Mouse (Mus musculus) cerebellum, adult 9-10 months (tissue): Measurements from ENCODE around the gene Med24.
"Not testable (repeated sequence)": the region's sequence is repeated elsewhere in the genome, so short reads cannot be mapped to it uniquely, and the experiment has no call there.

Experiments
- DNase-seq: peaks from one replicate; pipeline ENCODE4 v3.0.0; 2022

Med24 gene

DNA sequence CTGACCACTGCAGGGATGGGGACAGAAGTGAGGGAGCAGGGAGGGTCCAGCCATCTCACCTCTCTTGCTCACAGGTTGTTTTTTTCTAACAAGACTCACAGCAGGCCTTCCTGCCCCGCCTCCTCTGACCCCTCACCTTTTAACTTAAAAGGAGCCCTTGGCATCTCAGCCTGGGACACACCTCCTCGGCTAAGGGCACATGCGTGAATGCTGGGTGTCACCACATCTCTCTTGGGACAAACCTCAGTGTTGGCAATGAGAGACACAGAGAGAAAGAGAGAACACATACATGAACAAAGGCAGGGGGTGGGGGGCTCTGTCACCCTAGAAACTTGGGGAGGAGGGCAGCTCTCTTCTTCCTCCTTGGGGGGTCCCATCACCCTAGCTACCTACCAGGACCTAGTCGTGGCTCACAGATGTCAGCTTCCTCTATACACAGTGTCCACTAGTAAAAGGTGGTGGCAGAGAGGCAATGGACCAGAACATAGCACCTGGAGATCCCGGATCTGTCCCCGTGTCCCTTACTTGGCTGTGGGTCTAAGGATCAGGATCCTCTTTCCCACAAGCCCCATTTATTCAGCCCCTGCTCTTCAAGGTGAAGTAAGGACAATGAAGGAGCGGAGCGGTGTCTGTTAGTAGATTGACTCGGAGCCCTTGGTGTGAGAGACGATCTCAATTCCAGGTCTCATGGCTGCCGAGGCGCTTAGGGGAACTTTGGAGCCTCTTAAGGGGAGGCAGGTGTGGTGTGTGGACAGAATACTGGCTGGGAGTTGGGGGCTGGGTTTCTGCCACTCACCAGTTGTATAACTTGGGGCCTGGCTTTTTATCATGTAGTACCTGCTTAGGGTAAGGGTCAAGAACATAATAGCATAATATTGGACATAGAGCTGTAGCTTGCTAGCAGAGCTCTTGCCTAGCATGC, 17.0 kb upstream of the Med24 start:
- no peak for DNase-seq

DNA sequence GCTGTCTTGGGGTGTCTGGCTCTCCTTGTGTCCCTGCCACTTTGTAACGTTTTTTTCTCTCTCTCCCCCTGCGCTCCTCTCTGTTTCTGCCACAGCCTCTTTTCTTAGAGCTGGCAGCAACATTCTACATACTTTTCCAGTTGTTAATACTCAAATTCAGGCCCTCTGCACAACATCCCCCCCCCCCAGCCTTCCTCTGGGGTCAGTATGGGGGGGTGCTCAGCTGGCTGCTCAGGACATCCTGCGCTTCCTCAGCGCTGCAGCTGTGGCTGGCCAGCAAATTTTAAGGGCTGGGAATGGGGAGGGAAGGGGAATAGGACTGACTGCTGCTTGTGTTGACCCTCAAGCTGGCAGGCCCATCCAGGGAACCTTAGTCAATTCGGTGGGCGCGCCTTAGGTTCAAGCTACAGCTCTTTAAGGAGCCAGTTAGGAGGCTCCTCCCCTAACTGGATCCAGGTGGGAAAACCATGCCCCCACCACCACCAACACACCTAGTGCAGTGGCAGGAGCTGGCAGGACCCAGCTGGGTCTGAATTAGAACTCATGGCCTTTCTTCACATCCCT, 15.3 kb upstream of the Med24 start:
- DNase-seq: no peak

DNA sequence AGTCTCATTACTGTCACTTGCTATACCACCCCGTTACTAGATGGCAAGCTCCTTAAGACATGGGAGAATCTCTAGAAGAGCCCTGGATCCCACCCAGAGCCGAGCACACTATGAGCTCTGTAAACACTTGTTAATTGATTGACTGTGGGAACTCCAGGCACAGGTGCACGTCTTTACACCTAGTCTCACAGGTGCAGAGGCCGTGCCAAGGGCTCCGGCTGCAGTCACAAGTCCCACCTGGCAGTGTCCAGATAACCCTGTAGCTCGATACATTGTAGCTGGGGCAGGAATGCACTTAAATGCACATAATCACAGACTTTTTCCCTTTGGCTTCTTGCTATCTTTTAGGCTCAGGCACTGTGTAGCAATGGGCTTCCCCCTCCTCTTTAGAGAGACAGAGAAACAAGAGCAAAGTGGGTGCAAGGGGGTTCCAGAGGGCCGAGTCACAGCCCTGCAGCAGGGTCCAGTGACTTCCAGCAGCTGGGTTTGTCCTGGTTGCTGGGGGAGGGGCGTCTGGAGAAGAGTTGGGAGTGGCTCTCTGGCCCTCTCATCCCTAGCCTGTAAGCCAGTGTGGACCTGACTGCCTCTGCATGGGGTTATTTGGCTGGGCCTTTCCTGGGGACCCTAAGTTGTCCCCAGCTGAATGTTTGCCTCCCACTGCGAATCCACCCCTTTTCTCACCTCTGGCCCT, 14.6 kb upstream of the Med24 start:
- DNase-seq: no peak

DNA sequence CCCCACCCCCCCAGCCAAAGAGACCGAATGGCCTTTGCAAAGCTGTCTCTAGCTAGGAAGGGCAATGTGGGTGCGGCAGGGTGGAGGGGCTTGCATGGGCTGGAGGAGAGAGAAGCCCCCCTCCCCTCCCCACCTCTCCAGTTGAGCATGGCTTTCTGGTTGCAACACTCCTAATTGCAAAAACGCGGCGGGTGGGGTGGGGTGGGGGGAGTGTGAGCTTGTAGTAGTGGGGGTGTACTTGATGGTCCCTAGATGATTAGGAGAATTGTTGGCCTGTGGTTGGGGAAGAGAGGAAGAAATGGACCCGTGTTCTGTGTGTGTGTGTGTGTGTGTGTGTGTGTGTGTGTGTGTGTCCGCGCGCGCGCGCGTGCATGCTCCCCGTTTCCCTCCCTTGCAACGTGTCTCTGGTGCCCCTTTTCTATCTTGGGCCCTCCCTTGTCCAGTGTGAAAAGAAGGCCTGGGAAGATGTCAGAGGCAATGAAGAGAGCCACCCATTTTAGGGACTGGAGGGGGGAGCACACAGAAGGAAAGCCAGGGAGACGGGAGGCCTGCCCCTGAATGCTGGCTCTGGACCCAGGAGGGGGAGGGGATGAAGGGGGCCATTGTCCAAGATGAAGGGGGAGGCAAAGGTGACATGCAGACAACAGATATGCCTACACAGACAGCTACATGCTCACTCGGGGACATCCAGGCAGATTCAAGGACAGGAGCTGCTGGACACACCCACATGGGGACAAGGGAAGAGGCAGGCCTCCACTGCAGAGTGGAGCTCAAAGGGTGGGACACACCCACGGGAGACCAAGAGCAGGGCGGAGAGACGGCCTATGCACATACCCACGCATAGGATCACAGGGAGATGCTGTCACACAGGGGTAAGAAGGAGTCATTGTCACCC, 13.4 kb upstream of the Med24 start:
- peak; percentile 79 for DNase-seq

DNA sequence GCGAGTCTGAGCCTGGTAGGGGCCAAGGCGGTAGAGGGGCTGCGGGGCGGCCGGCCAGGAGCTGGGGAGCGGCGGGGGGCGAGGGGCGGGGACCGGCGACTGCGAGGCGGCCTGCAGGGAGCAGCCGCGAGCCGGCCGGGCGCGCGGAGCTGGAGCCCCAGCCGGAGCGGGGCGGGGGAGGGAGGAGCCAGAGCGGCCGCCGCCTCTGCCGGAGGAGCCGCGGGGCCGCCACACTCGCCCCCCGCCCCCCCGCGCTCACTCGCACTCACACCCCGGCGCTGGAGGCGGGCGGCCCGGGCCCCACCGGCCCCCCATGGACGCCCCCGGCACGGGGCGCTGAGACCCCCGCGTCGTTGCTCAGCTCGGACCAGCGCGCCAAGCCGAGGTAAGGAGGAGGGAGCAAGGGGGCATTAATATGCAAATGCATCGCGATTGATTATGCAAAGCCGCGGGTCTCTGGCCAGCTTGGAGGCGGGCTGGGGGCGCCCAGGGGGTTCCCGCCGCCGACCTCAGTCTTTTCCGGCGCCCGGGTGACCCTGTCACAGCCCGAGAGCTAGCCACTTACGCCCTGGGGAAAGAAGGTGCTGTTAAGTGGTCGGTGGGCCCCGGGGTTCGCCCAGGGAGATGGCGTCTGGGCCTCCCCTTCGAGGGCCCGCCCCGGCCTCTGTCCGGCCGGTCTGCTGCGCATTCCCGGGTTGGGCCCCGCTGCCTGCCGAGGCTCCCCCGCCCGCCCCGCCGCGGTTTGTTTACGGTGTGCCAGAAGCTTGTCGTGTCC, 12.6 kb upstream of the Med24 start:
- DNase-seq: peak; percentile 75

DNA sequence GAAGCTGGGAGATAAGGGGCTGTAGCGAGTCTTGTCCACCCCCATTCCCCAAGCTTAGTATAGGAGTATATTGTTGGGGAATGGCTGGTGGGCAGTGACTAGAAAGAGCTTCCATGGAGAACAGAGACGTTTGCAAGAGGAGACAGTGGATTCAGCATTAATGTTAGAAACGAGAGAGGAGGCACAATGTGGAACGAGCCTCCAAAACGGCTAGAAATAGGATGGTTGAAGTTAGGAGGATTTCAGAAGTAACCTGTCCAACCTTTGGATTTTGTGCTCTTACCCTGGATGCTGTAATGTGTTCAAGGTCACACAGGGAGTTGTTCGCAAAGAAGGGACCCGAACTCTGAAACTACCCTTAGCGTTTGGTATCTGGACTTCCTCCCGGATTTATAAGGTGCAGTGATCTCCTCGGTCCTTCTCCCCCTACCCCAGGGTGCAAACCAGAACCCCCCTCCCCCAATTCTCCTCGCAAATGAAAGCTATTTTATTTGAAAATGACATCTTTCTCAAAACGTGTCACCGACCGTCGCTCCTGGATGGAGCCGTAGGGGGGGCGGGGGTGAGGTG, 11.9 kb upstream of the Med24 start:
- DNase-seq: peak; percentile 69

DNA sequence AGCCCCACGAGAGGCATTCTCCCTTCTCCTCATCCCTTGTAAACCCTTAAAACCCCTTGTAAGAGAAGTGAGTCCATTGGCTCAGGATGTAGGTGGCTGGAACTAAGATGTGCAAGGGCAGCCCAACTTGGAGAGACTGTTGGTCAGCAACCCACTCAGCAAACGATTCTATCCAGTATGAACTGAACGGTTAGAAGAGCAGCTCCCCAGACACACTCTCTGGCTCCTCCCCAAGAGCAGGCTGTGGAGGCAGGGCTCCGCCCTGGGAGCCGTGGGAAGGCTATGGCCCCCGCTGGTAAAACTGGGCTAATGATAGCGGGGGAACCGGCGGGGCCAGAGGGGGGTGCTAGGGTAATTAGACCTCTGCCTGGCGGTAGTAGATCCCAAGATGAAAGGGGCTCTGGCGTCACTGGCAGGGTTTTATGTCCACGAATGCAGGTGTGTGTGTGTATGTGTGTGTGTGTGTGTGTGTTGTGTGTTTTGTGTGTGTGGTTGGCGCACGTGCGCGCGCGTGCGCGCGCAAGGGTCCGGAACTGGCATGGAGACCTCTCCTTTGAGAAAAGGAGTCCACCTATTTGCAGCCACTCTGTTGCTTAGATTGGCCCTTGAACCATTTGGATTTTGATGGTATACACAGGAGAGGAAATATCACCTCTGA, 11.3 kb upstream of the Med24 start, which contains the start of gene Thra:
Gene Thra (plus strand): TSS at position 246 of the 658 bp plus-strand sequence.
- peak; percentile 78 for DNase-seq

DNA sequence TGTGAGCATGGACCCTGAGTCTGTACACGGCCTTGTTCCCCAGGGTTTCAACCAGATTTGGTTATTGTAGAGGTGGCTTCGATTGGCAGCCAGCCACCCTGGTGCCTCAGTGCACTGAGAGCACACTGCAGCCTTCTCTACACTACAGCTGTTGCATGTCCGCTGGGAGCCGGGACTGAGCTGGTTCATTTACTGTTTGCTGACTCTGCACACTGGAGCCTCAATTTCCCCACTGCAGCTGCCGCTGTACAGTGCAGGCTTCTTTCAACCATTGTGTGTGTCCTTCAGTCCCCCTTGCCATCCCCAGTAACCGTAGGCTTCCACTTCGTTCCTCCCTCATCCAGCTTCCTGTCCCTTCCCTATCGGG, 10.8 kb upstream of the Med24 start:
- no peak for DNase-seq

DNA sequence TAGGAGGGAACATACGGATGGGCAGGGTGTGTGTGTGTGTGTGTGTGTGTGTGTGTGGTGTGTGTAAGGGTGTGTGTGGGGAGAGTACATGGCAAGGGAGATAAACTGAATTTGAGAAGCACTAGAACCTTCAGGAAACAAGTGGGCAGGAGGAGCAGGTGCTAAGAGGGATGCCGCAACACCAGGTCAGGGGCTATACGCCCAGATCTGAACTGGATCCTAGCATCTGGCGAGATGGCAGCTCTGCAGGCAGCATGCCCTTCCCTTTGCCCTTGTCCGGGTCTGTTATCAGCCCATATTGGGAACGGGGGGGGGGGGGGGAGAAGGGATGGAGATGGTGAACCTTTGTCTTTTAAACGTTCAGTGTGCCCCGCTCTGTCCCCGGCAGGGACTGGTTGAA, 9.7 kb upstream of the Med24 start:
- DNase-seq: no peak

DNA sequence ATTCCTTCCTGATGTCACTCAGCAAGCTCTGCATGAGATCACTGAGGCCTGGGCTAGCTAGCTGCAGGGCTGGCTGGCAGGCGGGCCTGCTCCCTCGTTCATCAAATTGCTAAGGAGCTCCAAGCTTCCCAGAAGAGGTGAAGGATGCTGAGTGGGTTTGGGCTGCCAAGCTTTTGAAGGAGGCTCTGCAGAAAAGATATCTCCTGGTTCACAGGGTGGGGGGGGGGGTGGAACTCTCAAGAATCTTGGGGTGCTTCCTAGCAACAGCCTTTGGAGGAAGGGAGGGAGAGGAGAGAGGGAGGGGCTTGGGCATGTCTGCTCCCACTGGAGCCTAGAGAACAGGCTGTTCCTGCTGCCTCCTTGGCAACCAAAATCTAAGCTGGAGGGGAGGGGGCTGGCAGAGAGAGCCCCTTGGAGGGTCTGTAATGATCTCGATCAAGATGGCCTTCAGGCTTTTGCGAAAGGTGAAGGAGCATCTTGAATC, 9.2 kb upstream of the Med24 start:
- DNase-seq: no peak

DNA sequence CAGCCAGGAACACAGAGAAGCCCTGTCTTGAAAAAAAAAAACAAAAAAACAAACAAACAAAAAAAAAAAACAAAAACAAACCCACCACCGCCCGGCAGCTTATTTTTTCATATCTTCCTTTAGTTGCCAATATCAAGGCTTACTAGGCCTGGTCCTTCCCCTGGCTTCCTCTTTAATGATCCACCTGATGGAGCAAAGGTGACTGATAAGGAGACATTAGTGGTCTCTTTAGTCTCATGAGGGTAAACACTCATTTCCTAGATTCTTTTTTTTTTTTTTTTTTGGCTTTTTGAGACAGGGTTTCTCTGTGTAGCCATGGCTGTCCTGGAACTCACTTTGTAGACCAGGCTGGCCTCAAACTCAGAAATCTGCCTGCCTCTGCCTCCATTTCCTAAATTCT, 8.0 kb upstream of the Med24 start:
- DNase-seq: not testable (repeated sequence)

DNA sequence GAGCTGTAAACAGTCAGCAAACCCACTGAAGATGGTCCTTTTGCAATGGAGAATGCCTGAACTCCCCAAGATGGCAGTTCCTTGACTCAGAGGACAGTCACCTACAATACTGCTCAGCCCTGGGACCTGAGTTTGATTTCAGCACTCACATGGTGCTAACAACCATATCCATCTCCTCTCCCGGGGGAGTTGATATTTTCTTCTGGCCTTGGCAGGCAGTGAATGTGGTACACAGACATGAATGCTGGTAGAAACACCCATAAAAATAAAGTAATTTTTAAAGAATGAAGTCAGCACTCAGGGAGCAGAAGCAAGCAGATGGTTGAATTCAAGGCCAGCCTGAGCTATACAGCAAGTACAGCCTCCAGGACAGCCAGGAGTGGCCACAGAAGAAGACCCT, 6.9 kb upstream of the Med24 start:
- no peak for DNase-seq

DNA sequence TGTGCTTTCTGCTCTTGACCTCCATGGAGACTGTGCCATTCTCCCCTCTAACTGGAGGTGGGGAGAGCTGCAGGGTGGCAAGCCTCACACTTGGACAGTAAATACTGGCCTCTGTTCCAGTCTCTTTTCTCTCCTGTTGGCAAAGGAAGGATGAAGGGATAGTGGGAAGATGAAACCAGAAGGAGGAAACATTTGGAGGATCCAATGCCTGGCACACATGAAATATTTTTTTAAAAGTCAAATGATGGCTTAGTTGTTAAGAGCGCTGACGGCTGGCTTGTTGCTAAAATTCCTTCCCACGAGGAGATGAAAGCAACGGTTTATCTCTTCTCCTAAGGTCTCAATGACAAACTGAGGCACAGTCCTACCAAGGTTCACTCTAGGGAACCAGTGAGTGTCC, 5.9 kb upstream of the Med24 start:
- no peak for DNase-seq

DNA sequence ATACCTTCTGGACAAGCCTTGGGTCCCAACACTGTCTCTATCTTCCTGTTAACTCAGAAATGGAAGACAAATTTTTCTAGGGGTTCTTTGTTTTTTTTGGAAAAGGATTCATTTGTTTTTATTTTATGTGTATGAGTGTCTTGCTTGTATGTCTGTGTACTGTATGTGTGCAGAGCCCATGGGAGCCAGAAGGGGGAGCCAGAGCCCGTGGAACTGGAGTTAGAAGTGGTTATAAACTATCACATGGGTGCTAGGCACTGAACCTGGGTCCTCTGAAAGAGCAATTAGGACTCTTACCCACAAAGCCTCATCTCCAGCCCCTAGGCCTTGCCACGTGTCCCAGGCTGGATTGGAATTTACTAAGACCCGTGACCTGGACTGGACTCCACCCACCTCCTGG, 4.8 kb upstream of the Med24 start:
- no peak for DNase-seq

DNA sequence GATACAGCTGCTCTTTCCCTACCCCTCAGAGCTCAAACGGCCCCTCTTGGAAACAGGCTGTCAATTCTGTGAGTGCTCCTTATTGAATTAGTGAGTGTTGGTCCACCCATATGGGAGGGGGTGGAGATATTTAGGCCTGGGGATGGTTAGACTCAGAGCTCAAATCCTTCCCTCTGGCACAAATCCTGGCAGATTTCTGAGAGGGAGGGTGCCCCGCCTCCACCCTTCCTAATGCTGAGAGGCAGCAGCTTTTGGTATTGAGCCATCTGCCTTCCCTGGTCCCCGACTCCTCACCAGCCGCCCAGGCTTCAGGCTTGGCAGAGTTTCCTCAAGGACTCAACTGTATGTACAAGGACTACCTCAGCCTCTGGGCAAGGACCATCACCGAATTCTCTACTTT, 1.9 kb upstream of the Med24 start:
- DNase-seq: peak; percentile 67

DNA sequence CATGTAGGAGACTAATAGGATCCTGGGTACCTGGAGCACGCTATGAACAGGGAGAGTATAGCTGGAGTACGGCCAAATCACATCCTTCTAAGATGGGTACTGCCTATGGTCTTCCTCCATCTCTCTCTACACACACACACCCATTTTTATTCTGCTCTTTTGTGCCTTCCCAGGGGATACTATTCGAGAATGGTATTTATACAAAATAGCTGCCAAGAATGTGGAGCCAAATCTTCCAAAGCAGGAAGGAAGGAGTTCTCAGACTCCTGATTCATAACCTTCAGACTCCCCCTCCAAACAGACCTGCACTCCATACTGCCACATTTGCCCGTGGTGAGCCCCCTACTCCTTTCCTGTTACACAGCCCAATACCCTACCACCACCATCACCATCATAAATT, 1.5 kb upstream of the Med24 start:
- DNase-seq: no peak

DNA sequence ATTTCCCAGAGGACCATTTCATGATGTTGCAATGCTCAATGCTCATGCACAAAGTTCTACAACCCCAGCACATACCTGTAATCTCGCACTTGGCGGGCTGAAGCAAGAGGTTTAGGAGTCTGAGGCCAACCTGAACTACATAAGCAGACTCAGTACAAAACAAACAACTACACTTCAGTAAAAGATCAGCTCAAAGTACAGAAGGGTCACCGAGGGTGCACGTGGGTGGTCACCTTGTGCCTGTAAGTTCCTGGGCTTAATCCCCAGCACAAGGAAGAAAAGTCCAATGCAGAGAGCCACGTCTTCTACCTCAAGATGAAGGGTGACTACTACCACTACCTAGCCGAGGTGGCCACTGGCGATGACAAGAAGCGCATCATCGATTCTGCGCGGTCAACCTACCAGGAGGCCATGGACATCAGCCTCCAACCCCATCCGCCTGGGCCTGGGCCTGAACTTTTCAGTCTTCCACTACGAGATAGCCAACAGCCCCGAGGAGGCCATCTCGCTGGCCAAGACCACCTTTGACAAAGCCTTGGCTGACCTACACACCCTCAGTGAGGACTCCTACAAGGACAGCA, 3.2 kb downstream of the Med24 start:
- no peak for DNase-seq

DNA sequence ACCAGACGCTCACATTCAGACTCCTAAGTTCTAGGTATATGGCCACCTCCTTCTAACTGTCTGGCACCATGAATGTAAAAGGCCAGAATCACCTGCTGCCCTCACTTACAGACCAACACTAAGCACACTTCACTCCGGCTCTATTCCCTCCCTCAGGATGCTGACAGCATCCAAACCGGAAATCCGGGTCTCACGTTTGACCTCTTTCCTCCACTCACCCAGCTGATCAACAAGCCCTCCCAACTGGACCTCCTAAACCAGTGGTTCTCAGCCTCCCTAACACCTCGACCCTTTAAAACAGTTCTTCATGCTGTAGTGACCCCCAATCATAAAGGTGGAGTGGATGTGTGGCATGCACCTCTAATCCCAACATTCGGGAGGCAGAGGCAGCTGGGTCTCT, 6.1 kb downstream of the Med24 start:
- no peak for DNase-seq

DNA sequence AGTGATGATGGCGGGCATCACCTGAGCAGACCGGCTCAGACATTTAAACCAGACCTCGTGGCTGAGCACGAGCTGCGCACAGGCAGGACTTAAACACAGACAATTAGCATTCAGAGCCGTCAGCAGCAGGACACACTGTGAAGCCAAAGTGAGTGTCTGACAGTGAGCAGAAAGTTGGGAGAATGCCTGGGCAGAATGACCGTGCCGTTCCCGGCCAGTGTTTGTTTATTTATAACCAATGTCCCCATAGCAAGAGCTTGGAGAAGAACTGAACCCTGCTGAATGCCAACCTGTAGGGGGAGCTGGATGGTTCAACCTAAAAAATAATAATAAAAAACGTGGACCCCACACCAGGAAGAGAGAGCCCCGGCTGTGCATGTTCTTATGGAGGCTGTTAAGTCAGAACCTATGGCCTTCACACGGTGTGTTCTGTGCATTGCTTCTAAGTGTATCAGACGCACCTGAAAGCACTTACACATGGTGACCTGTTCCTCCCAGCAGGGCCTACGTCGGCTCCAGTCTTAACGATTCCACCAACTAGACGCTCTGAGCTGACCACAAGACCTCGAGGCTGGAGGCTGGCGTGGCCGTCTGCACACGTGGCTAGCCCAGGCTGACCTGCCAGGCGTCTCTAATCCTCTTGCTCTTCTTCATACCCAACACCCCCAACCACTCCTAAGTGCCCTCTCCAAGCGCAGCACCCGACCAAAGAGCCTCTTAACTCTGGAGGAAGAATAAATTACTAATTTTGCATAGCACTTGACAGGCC, 7.6 kb downstream of the Med24 start:
- peak; percentile 80 for DNase-seq

DNA sequence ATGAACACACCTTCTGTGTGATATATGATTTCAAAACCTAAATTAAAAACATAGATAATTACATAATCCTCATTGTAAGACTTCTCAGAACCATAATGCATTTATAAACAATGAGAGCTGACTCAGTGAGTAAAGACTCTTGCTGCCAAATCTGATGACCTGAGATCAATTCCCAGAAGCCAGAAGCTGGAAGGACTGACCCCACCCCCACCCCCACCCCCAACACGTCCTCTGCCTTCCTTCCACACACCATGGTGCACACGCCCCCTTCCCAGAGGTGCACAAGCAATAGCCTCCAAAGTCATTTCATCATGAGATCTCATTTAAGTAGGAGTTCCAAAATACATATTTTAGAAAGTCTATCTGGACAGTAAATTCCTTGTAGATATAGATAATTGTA, 8.5 kb downstream of the Med24 start:
- no peak for DNase-seq
